Mouse (Mus musculus) hindbrain, embryonic 10.5 days (tissue): ENCODE data around the gene Scarb1. TPM values are rescaled to one million over a fixed set of nuclear protein-coding genes. Genes with fewer than 3 reads are reported as not detected.

ENCODE experiments used
- DNase-seq: peaks from one replicate; pipeline ENCODE4 v3.0.0-alpha.2; 2017; ENCODE audit warnings: low spot score
- H3K27ac ChIP-seq: fragments of 300-500 bp; sonication (generic); 2 replicates; pipeline ENCODE4 v1.5.1; 2016; ENCODE audit warnings: mild to moderate bottlenecking, moderate library complexity
- H3K27me3 ChIP-seq: fragments of 300-500 bp; sonication (generic); 2 replicates; pipeline ENCODE4 v1.6.1; 2016; ENCODE audit warnings: mild to moderate bottlenecking; ENCODE audit not compliant: poor library complexity, insufficient read depth, severe bottlenecking
- H3K36me3 ChIP-seq: fragments of 300-500 bp; sonication (generic); 2 replicates; pipeline ENCODE4 v1.6.1; 2016; ENCODE audit warnings: mild to moderate bottlenecking, moderate library complexity
- H3K4me1 ChIP-seq: fragments of 300-500 bp; sonication (generic); replicated peaks from 2 replicates; pipeline ENCODE4 v1.6.1; 2016; ENCODE audit warnings: mild to moderate bottlenecking
- H3K4me3 ChIP-seq: fragments of 300-500 bp; sonication (generic); 2 replicates; pipeline ENCODE4 v1.5.1; 2016; ENCODE audit warnings: mild to moderate bottlenecking, moderate library complexity
- H3K9me3 ChIP-seq: fragments of 300-500 bp; sonication (generic); 2 replicates; pipeline ENCODE4 v1.6.1; 2016; ENCODE audit warnings: mild to moderate bottlenecking, moderate library complexity
- WGBS: fragments of 180-500 bp; shearing (Covaris S2); methylation state at CpG from one replicate; pipeline ENCODE4 v1.1.7; 2016; 5-methylcytosine and 5-hydroxymethylcytosine counted together
- polyA plus RNA-seq: library from polyadenylated mRNA; unstranded; fragments of >200 nt; fragmentation: Nextera tagmentation; extraction: Ambion mirVana; gene quantifications from 2 replicates; pipeline ENCODE4 v1.2.1, GENCODE M21; 2016

Scarb1 gene
- polyA plus RNA-seq, 1 experiment from 2014 or later: 41.2 TPM

- 94% methylated on average over 6 of the region's 6 CpGs for WGBS
These were observed 17.8 kb downstream of the Scarb1 start for GRCm38 (mm10) chr5:125323128-125323527.

GRCm38 (mm10) chr5:125321836-125322235 is 19.1 kb downstream of the Scarb1 start:
- Histone ChIP-seq H3K4me3 (no peak overlapping the region), H3K36me3 (peaks cover 17% of the 10 kb centered on the region), H3K9me3 (0 out of 2 replicates have a peak, but pooled peaks cover 2% of the 10 kb centered on the region), H3K27me3 (no peaks in the 10 kb centered on the region), H3K27ac (no peak overlapping the region), H3K4me1 (peaks cover 10% of the 10 kb centered on the region; the same call in 1 of the 2 replicates)
- no peak for DNase-seq
- WGBS: 83% methylated on average over 3 of the region's 3 CpGs

More at GRCm38 (mm10) chr5:125323128-125323527, 17.8 kb downstream of the Scarb1 start:
- Histone ChIP-seq H3K4me1 (peaks cover 6% of the 10 kb centered on the region; the same call in 1 of the 2 replicates), H3K9me3 (0 out of 2 replicates have a peak, but pooled peaks cover 2% of the 10 kb centered on the region), H3K27me3 (no peaks in the 10 kb centered on the region), H3K27ac (no peak overlapping the region), H3K4me3 (no peak overlapping the region), H3K36me3 (peaks cover 17% of the 10 kb centered on the region)
- DNase-seq: no peak

GRCm38 (mm10) chr5:125319057-125319800 is 21.7 kb downstream of the Scarb1 start:
- Histone ChIP-seq H3K36me3 (peaks cover 7% of the 10 kb centered on the region), H3K27ac (no peak overlapping the region), H3K9me3 (0 out of 2 replicates have a peak, but pooled peaks cover 2% of the 10 kb centered on the region), H3K4me3 (no peak overlapping the region), H3K4me1 (peaks cover 11% of the 10 kb centered on the region; the same call in 1 of the 2 replicates), H3K27me3 (no peaks in the 10 kb centered on the region)
- WGBS: 93% methylated on average over 16 of the region's 16 CpGs
- DNase-seq: no peak

- Histone ChIP-seq H3K27ac (no peak overlapping the region), H3K4me3 (no peak overlapping the region), H3K27me3 (no peaks in the 10 kb centered on the region), H3K36me3 (peaks cover 7% of the 10 kb centered on the region), H3K9me3 (0 out of 2 replicates have a peak, but pooled peaks cover 2% of the 10 kb centered on the region), H3K4me1 (peaks cover 8% of the 10 kb centered on the region; the same call in 1 of the 2 replicates)
- 95% methylated on average over 8 of the region's 8 CpGs for WGBS
- no peak for DNase-seq
These were observed 22.9 kb downstream of the Scarb1 start for GRCm38 (mm10) chr5:125317953-125318352.

GRCm38 (mm10) chr5:125317296-125317695 is 23.6 kb downstream of the Scarb1 start:
- H3K4me3 ChIP-seq: no peak overlapping the region
- 78% methylated on average over 7 of the region's 7 CpGs for WGBS
- peak overlapping the region; percentile 29; the same call in 1 of the 2 replicates for H3K27ac ChIP-seq
- H3K4me1 ChIP-seq: peaks cover 8% of the 10 kb centered on the region; the same call in 1 of the 2 replicates
- H3K9me3 ChIP-seq: 0 out of 2 replicates have a peak, but pooled peaks cover 2% of the 10 kb centered on the region
- no peaks in the 10 kb centered on the region for H3K27me3 ChIP-seq
- DNase-seq: no peak
- peaks cover 7% of the 10 kb centered on the region for H3K36me3 ChIP-seq

- WGBS: 85% methylated on average over 2 of the region's 2 CpGs
- Histone ChIP-seq H3K4me3 (no peak overlapping the region), H3K9me3 (0 out of 2 replicates have a peak, but pooled peaks cover 2% of the 10 kb centered on the region), H3K27ac (no peak overlapping the region), H3K36me3 (peaks cover 7% of the 10 kb centered on the region), H3K27me3 (no peaks in the 10 kb centered on the region), H3K4me1 (peaks cover 8% of the 10 kb centered on the region; the same call in 1 of the 2 replicates)
- DNase-seq: no peak
These were observed 24.1 kb downstream of the Scarb1 start for GRCm38 (mm10) chr5:125316771-125317170.

- Histone ChIP-seq H3K4me1 (peaks cover 12% of the 10 kb centered on the region; the same call in 1 of the 2 replicates), H3K27me3 (no peaks in the 10 kb centered on the region), H3K27ac (no peak overlapping the region), H3K4me3 (no peak overlapping the region), H3K36me3 (peaks cover 7% of the 10 kb centered on the region), H3K9me3 (0 out of 2 replicates have a peak, but pooled peaks cover 2% of the 10 kb centered on the region)
- WGBS: 97% methylated on average over 1 of the region's 1 CpGs
- DNase-seq: no peak
These were observed 25.8 kb downstream of the Scarb1 start for GRCm38 (mm10) chr5:125315110-125315509.

- Histone ChIP-seq H3K27ac (no peak overlapping the region), H3K9me3 (no peaks in the 10 kb centered on the region), H3K36me3 (peaks cover 4% of the 10 kb centered on the region), H3K27me3 (no peaks in the 10 kb centered on the region), H3K4me1 (peaks cover 12% of the 10 kb centered on the region; the same call in 1 of the 2 replicates), H3K4me3 (no peak overlapping the region)
- DNase-seq: no peak
- WGBS: 89% methylated on average over 11 of the region's 11 CpGs
These were observed 26.9 kb downstream of the Scarb1 start for GRCm38 (mm10) chr5:125313991-125314390.

GRCm38 (mm10) chr5:125312970-125313597 is 27.8 kb downstream of the Scarb1 start:
- DNase-seq: no peak
- Histone ChIP-seq H3K4me1 (peaks cover 12% of the 10 kb centered on the region; the same call in 1 of the 2 replicates), H3K27me3 (no peaks in the 10 kb centered on the region), H3K4me3 (no peak overlapping the region), H3K9me3 (no peaks in the 10 kb centered on the region), H3K36me3 (no peaks in the 10 kb centered on the region), H3K27ac (no peak overlapping the region)
- WGBS: 92% methylated on average over 13 of the region's 13 CpGs

- DNase-seq: no peak
- WGBS: 73% methylated on average over 2 of the region's 2 CpGs
These were observed 29.9 kb downstream of the Scarb1 start for GRCm38 (mm10) chr5:125310986-125311385.

GRCm38 (mm10) chr5:125309193-125309592 is 31.7 kb downstream of the Scarb1 start:
- no peaks in the 10 kb centered on the region for H3K9me3 ChIP-seq
- no peak overlapping the region for H3K27ac ChIP-seq
- H3K27me3 ChIP-seq: no peaks in the 10 kb centered on the region
- WGBS: 84% methylated on average over 7 of the region's 7 CpGs
- H3K36me3 ChIP-seq: no peaks in the 10 kb centered on the region
- H3K4me1 ChIP-seq: peaks cover 21% of the 10 kb centered on the region
- no peak for DNase-seq
- no peak overlapping the region for H3K4me3 ChIP-seq

More at GRCm38 (mm10) chr5:125310986-125311385, 29.9 kb downstream of the Scarb1 start:
- Histone ChIP-seq H3K27ac (no peak overlapping the region), H3K4me3 (no peak overlapping the region), H3K9me3 (no peaks in the 10 kb centered on the region), H3K27me3 (no peaks in the 10 kb centered on the region), H3K4me1 (peaks cover 3% of the 10 kb centered on the region; the same call in 1 of the 2 replicates), H3K36me3 (no peaks in the 10 kb centered on the region)

GRCm38 (mm10) chr5:125306824-125307223 is 34.1 kb downstream of the Scarb1 start:
- Histone ChIP-seq H3K27me3 (no peaks in the 10 kb centered on the region), H3K4me1 (peaks cover 37% of the 10 kb centered on the region), H3K9me3 (no peaks in the 10 kb centered on the region), H3K4me3 (no peak overlapping the region), H3K36me3 (peaks cover 12% of the 10 kb centered on the region; the same call in 1 of the 2 replicates), H3K27ac (no peak overlapping the region)
- 91% methylated on average over 13 of the region's 13 CpGs for WGBS
- no peak for DNase-seq
